Mouse (Mus musculus) embryo, embryonic 11 days (tissue): Measurements from ENCODE around the gene Zbtb17.

Experiments used
- DNase-seq: peaks from one replicate; pipeline ENCODE4 v3.0.0-alpha.2; 2015

Zbtb17 gene

GRCm38 (mm10) chr4:141460481-141460880 lies 16.0 kb downstream of the Zbtb17 start:
- DNase-seq = no peak

- DNase-seq = no peak
Observed at GRCm38 (mm10) chr4:141461088-141461487, 16.6 kb downstream of the Zbtb17 start.

- no peak for DNase-seq
Observed at GRCm38 (mm10) chr4:141461576-141461975, 17.1 kb downstream of the Zbtb17 start.

GRCm38 (mm10) chr4:141463472-141463871 lies 19.0 kb downstream of the Zbtb17 start:
- no peak for DNase-seq

- DNase-seq = no peak
Observed at GRCm38 (mm10) chr4:141464722-141465121, 20.3 kb downstream of the Zbtb17 start.

GRCm38 (mm10) chr4:141465512-141466288 lies 21.2 kb downstream of the Zbtb17 start:
- DNase-seq = no peak

- DNase-seq = no peak
Observed at GRCm38 (mm10) chr4:141466289-141466795, 21.9 kb downstream of the Zbtb17 start.

- DNase-seq = no peak
Observed at GRCm38 (mm10) chr4:141466844-141467580, 22.6 kb downstream of the Zbtb17 start.

GRCm38 (mm10) chr4:141467581-141467927 lies 23.1 kb downstream of the Zbtb17 start:
- no peak for DNase-seq

- DNase-seq = no peak
Observed at GRCm38 (mm10) chr4:141468576-141468975, 24.1 kb downstream of the Zbtb17 start.

GRCm38 (mm10) chr4:141469343-141469742 lies 24.9 kb downstream of the Zbtb17 start:
- DNase-seq = no peak

GRCm38 (mm10) chr4:141471491-141471890 lies 27.0 kb downstream of the Zbtb17 start:
- no peak for DNase-seq

GRCm38 (mm10) chr4:141472641-141473321 lies 28.3 kb downstream of the Zbtb17 start:
- peak; percentile 28 for DNase-seq

- DNase-seq = no peak
Observed at GRCm38 (mm10) chr4:141474431-141474830, 30.0 kb downstream of the Zbtb17 start.

- no peak for DNase-seq
Observed at GRCm38 (mm10) chr4:141477681-141478102, 33.2 kb downstream of the Zbtb17 start.

GRCm38 (mm10) chr4:141478225-141478624 lies 33.8 kb downstream of the Zbtb17 start:
- DNase-seq = no peak

GRCm38 (mm10) chr4:141478794-141479193 lies 34.3 kb downstream of the Zbtb17 start:
- no peak for DNase-seq

- DNase-seq = no peak
Observed at GRCm38 (mm10) chr4:141479411-141479810, 35.0 kb downstream of the Zbtb17 start.

GRCm38 (mm10) chr4:141484071-141484470 lies 39.6 kb downstream of the Zbtb17 start:
- no peak for DNase-seq

GRCm38 (mm10) chr4:141487581-141487980 lies 43.1 kb downstream of the Zbtb17 start:
- no peak for DNase-seq

- no peak for DNase-seq
Observed at GRCm38 (mm10) chr4:141488670-141489069, 44.2 kb downstream of the Zbtb17 start.

GRCm38 (mm10) chr4:141500637-141501036 lies 56.2 kb downstream of the Zbtb17 start:
- peak; percentile 19 for DNase-seq

- DNase-seq = no peak
Observed at GRCm38 (mm10) chr4:141501058-141501457, 56.6 kb downstream of the Zbtb17 start.
